Mouse (Mus musculus): ENCODE results near the gene Rpl31. TPM values are rescaled to one million over a fixed set of nuclear protein-coding genes. Genes with fewer than 3 reads are reported as not detected.

The Rpl31 gene
- total RNA-seq, 4 experiments from 2014 or later: 426 to 535 (median 481) TPM

GRCm38 (mm10) chr1:39399228-39399627, 31.6 kb downstream of the Rpl31 start:
- DNase-seq (ENCODE audit: low spot score in 2 of 2): no peak

- no peak for DNase-seq (ENCODE audit: low spot score in 2 of 2)
These were observed 32.5 kb downstream of the Rpl31 start for GRCm38 (mm10) chr1:39400173-39400572.

- no peak for DNase-seq (ENCODE audit: low spot score in 2 of 2)
These were observed 39.5 kb downstream of the Rpl31 start for GRCm38 (mm10) chr1:39407108-39407507.

- DNase-seq (ENCODE audit: low spot score in 2 of 2): no peak
These were observed 40.5 kb downstream of the Rpl31 start for GRCm38 (mm10) chr1:39408123-39408522.

GRCm38 (mm10) chr1:39408668-39409067, 41.0 kb downstream of the Rpl31 start:
- no peak for DNase-seq (ENCODE audit: low spot score in 2 of 2)

GRCm38 (mm10) chr1:39410085-39410821, 42.6 kb downstream of the Rpl31 start:
- DNase-seq (ENCODE audit: low spot score in 2 of 2): no peak

GRCm38 (mm10) chr1:39417817-39418216, 50.2 kb downstream of the Rpl31 start:
- DNase-seq (ENCODE audit: low spot score in 2 of 2): no peak

GRCm38 (mm10) chr1:39418852-39419251, 51.2 kb downstream of the Rpl31 start:
- DNase-seq (ENCODE audit: low spot score in 2 of 2): no peak

- DNase-seq (ENCODE audit: low spot score in 2 of 2): no peak
These were observed 53.3 kb downstream of the Rpl31 start for GRCm38 (mm10) chr1:39420987-39421386.

Other genes with a start within 250 kb of the Rpl31 start
- 1 to 10 TPM in 1 of 4 experiments, under 1 TPM in 3; 0.10 to 1.5 (median 0.38) TPM for gene Npas2, start 174.1 kb upstream of the Rpl31 start, total RNA-seq (2022)
- 10 to 100 TPM in 1 of 4 experiments, 1 to 10 TPM in 3; 7.6 to 11.6 (median 9.3) TPM for gene Tbc1d8, start 110.9 kb downstream of the Rpl31 start, total RNA-seq (2022)
- 10 to 100 TPM; 17.8 to 19.7 (median 18.9) TPM for gene Cnot11, start 167.2 kb downstream of the Rpl31 start, total RNA-seq (2022)
- 1 to 10 TPM; 6.6 to 9.6 (median 8.3) TPM for gene Rnf149, start 209.6 kb downstream of the Rpl31 start, total RNA-seq (2022)